Mouse (Mus musculus) bone marrow macrophage, adult 2 months (primary cell): ENCODE results near the gene Hspa12a.

Source experiments
- CTCF ChIP-seq: IDR thresholded peaks from 2 replicates; pipeline ENCODE4 v1.5.1; 2012; ENCODE audit warnings: low read depth, mild to moderate bottlenecking, low read length, moderate library complexity
- POLR2A ChIP-seq: IDR thresholded peaks from 2 replicates; pipeline ENCODE4 v1.6.1; 2012; ENCODE audit warnings: mild to moderate bottlenecking, low read depth, low read length, borderline replicate concordance

GRCm38 (mm10) chr19:58974126-58974525 is 30.7 kb upstream of the Hspa12a start:
- TF ChIP-seq CTCF, result no peak
- TF ChIP-seq POLR2A, result no peak
